Mouse (Mus musculus) subcutaneous adipose tissue, adult 2 months (tissue): ENCODE measurements around the gene Sfxn1. TPM values are rescaled to one million over a fixed set of nuclear protein-coding genes. Genes with fewer than 3 reads are reported as not detected.

Experiments
- polyA plus RNA-seq: library from polyadenylated mRNA; depleted of rRNA; stranded (reverse); fragments of >200 nt; gene quantifications from 2 replicates; pipeline ENCODE4 v1.2.3, GENCODE M21; 2012; ENCODE audit warnings: low replicate concordance; rRNA removed

The Sfxn1 gene
- 42.2 and 47.9 TPM in 2 replicates for polyA plus RNA-seq

GRCm38 (mm10) chr13:54071606-54072331 is at the start of gene Sfxn1:
Sfxn1 (plus strand) TSS chr13:54071869.

DNA sequence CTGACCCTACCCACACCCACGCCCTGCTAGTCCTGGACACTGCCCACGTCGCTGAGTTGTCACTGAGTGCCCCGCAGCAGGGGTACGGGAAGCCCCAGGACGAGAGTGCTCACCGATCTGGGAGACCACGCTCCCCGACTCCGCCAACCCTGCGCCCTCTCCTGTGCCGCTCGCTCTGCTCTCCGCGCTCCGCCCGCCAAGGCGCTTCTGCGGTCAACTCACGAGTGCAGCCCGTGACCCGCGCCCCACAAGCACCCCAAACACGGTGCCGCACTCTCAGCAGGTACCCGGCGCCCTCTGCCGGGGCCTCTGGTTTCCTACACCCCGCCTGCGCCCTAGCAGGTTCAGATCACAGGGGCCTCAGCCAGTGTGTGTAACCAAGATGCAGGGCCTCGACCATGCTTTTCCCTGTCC is 16.2 kb upstream of the Sfxn1 start, which contains the start of gene Drd1:
Gene Drd1, minus strand, starts transcription at position 258 of the 414 bp plus-strand sequence.

Other genes with a start within 250 kb of the Sfxn1 start
- 0.26 and 0.79 TPM in 2 replicates for gene Drd1, start 16.2 kb upstream of the Sfxn1 start, polyA plus RNA-seq
- gene Hrh2, start 120.3 kb downstream of the Sfxn1 start, polyA plus RNA-seq = 2.4 and 2.9 TPM in 2 replicates